In the genomic region with DNA sequence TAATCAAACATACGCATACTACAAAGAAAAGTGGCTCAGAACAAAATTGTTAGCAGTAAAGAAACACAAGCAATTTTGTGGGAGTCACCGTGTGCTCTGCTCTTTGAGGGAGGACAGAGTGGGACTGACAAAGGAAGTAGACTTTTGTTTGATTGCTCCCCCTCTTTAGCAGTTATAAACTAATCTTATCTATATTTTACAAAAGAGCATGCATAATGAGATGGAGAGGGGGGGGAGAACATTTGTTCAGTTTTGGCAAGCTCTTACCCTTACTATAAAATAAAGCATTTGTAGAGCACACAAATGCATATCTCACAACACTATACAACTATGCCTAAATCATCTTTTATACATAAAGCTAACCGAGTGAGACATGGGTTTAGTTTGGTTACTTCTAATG, we compare ENCODE assay signal across 27 mouse cellular contexts.
"Had no signal": no experiment of that assay in that cellular context is flagged by ENCODE, and none has a peak within 500 bp of the region (broad histone marks: within the 10 kb centered on the region; RNA-seq: fewer than 3 reads in every experiment).

No protein-coding gene starts in this region.

- H3K27me3 ChIP-seq: limb, embryonic 12.5 days; limb, embryonic 13.5 days; limb, embryonic 15.5 days; liver, embryonic 12.5 days; liver, embryonic 13.5 days; liver, embryonic 15.5 days; lung, embryonic 15.5 days; megakaryocyte, embryonic 14.5 days; midbrain, embryonic 12.5 days; midbrain, embryonic 13.5 days; midbrain, embryonic 15.5 days had no signal

- H3K9me3 ChIP-seq: limb, embryonic 10.5 days; limb, embryonic 12.5 days; limb, embryonic 13.5 days; limb, embryonic 15.5 days; liver, embryonic 12.5 days; liver, embryonic 13.5 days; liver, embryonic 15.5 days; lung, embryonic 15.5 days; megakaryocyte, embryonic 14.5 days; midbrain, embryonic 10.5 days; midbrain, embryonic 12.5 days; midbrain, embryonic 13.5 days; midbrain, embryonic 15.5 days had no signal

- H3K27ac ChIP-seq: limb, embryonic 10.5 days; limb, embryonic 12.5 days; limb, embryonic 13.5 days; limb, embryonic 15.5 days; liver, embryonic 12.5 days; liver, embryonic 13.5 days; liver, embryonic 14.5 days; liver, embryonic 15.5 days; lung, embryonic 15.5 days; macrophage; midbrain, embryonic 10.5 days; midbrain, embryonic 12.5 days; midbrain, embryonic 13.5 days; midbrain, embryonic 15.5 days had no signal

- H3K4me1 ChIP-seq: limb, embryonic 10.5 days; limb, embryonic 12.5 days; limb, embryonic 13.5 days; limb, embryonic 15.5 days; liver, embryonic 12.5 days; liver, embryonic 13.5 days; liver, embryonic 15.5 days; lung, embryonic 15.5 days; midbrain, embryonic 10.5 days; midbrain, embryonic 12.5 days; midbrain, embryonic 13.5 days; midbrain, embryonic 15.5 days had no signal

- H3K4me3 ChIP-seq: limb, embryonic 10.5 days; limb, embryonic 12.5 days; limb, embryonic 13.5 days; limb, embryonic 15.5 days; liver, embryonic 12.5 days; liver, embryonic 13.5 days; liver, embryonic 15.5 days; lung, embryonic 15.5 days; megakaryocyte, embryonic 14.5 days; midbrain, embryonic 10.5 days; midbrain, embryonic 12.5 days; midbrain, embryonic 13.5 days; midbrain, embryonic 15.5 days; myocyte had no signal

- H3K36me3 ChIP-seq: limb, embryonic 10.5 days; limb, embryonic 12.5 days; limb, embryonic 13.5 days; limb, embryonic 15.5 days; liver, embryonic 12.5 days; liver, embryonic 13.5 days; liver, embryonic 15.5 days; lung, embryonic 15.5 days; midbrain, embryonic 10.5 days; midbrain, embryonic 12.5 days; midbrain, embryonic 13.5 days; midbrain, embryonic 15.5 days had no signal

- DNase-seq: left cerebral cortex, postnatal 4 days; liver; liver, embryonic 13.5 days; liver, postnatal 0 days; lung, adult 18-20 months; lung, adult 2 months; lung, embryonic 14.5 days; lung, postnatal 10 days; lung, postnatal 14 days; lung, postnatal 36 days; lung, postnatal 4 days; midbrain, embryonic 14.5 days had no signal

- H3K9ac ChIP-seq: limb, embryonic 12.5 days; limb, embryonic 13.5 days; limb, embryonic 15.5 days; liver, embryonic 12.5 days; liver, embryonic 13.5 days; liver, embryonic 14.5 days; liver, embryonic 15.5 days; liver, postnatal 0 days; lung, embryonic 14.5 days; lung, embryonic 15.5 days; midbrain, embryonic 12.5 days; midbrain, embryonic 13.5 days; midbrain, embryonic 15.5 days had no signal
